Mouse (Mus musculus) hindbrain, embryonic 10.5 days (tissue): ENCODE measurements around the gene Lbx2. TPM values are rescaled to one million over a fixed set of nuclear protein-coding genes. Genes with fewer than 3 reads are reported as not detected.

ENCODE experiments used
- DNase-seq: peaks from one replicate; pipeline ENCODE4 v3.0.0-alpha.2; 2017; ENCODE audit warnings: low spot score
- H3K27ac ChIP-seq: fragments of 300-500 bp; sonication (generic); 2 replicates; pipeline ENCODE4 v1.5.1; 2016; ENCODE audit warnings: mild to moderate bottlenecking, moderate library complexity
- H3K27me3 ChIP-seq: fragments of 300-500 bp; sonication (generic); 2 replicates; pipeline ENCODE4 v1.6.1; 2016; ENCODE audit warnings: mild to moderate bottlenecking; ENCODE audit not compliant: poor library complexity, insufficient read depth, severe bottlenecking
- H3K36me3 ChIP-seq: fragments of 300-500 bp; sonication (generic); 2 replicates; pipeline ENCODE4 v1.6.1; 2016; ENCODE audit warnings: mild to moderate bottlenecking, moderate library complexity
- H3K4me1 ChIP-seq: fragments of 300-500 bp; sonication (generic); replicated peaks from 2 replicates; pipeline ENCODE4 v1.6.1; 2016; ENCODE audit warnings: mild to moderate bottlenecking
- H3K4me3 ChIP-seq: fragments of 300-500 bp; sonication (generic); 2 replicates; pipeline ENCODE4 v1.5.1; 2016; ENCODE audit warnings: mild to moderate bottlenecking, moderate library complexity
- H3K9me3 ChIP-seq: fragments of 300-500 bp; sonication (generic); 2 replicates; pipeline ENCODE4 v1.6.1; 2016; ENCODE audit warnings: mild to moderate bottlenecking, moderate library complexity
- WGBS: fragments of 180-500 bp; shearing (Covaris S2); methylation state at CpG from one replicate; pipeline ENCODE4 v1.1.7; 2016; 5-methylcytosine and 5-hydroxymethylcytosine counted together
- polyA plus RNA-seq: library from polyadenylated mRNA; unstranded; fragments of >200 nt; fragmentation: Nextera tagmentation; extraction: Ambion mirVana; gene quantifications from 2 replicates; pipeline ENCODE4 v1.2.1, GENCODE M21; 2016

Gene Lbx2
- 0.39 and 0.55 TPM in 2 replicates for polyA plus RNA-seq

DNA sequence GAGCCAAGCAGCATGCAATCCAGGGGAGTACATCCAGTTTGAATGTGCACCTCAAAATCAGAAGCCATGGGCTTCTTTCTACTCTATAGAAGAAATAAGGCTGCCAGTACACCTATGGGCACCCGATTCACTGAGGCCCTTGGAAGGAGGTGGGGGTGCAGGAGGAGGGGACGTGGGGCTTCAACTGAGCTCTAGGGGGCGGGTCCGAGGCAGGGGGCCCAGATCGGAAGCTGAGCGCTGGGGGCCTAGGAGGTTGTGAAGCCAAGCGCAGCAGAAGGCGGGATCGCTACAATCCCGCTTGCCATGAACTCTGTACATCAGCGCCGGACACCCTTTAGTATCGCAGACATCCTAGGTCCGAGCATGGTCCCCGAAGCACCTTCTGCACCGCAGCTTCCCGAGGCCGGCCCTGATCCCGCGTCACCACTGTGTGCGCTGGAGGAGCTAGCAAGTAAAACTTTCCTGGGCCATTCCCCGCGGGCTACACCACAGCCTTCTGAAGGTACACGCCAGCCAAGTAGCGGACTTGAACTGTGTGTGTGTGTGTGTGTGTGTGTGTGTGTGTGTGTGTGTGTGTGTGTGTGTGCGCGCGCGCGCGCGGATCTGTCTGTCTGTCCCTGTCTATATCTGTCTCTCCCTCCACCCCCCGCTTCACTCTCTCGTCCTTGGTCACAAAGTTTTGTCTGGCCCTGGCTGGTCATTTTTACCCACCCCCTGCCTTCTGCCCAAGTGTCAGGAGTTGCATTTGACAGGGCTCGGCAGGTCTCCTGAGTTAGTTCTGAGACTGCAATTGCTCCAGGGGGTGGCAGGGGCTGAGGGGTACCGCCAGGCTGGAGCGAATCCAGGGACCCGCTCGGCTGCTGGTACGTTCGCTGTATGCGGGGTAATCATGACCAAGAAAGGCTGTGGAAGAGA is at the start of gene Lbx2:
Gene Lbx2 (plus strand): TSS at position 247 of the 915 bp plus-strand sequence.
- no peaks in the 10 kb centered on the region for H3K9me3 ChIP-seq
- no peak for DNase-seq
- H3K27ac ChIP-seq, result no peak within 1 kb of the TSS
- 3% methylated on average over 42 of the region's 42 CpGs for WGBS
- H3K27me3 ChIP-seq, result peaks cover 96% of the 10 kb centered on the region
- H3K4me3 ChIP-seq, result peak within 1 kb of the TSS; percentile 43
- H3K4me1 ChIP-seq, result peaks cover 42% of the 10 kb centered on the region
- peaks cover 16% of the 10 kb centered on the region for H3K36me3 ChIP-seq

DNA sequence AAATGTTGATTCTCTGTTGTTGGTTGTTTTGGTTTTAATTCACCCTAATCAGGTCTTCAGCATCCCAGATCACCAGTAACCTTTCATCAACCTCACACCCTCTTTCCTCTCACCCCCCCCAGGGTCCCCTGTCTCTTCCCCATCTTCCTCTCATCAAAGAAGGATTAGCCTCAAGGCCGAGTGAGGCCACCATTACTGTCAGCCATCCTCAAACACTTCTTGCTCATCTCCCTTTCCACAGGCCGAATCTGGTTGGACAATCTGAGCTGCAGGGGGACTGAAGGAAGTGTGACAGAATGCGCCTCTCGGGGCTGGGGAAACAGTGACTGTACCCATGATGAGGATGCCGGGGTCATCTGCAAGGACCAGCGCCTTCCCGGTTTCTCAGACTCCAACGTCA is 49.0 kb upstream of the Lbx2 start:
- no peak overlapping the region for H3K4me3 ChIP-seq
- no peaks in the 10 kb centered on the region for H3K36me3 ChIP-seq
- 79% methylated on average over 8 of the region's 8 CpGs for WGBS
- no peak overlapping the region for H3K27ac ChIP-seq
- no peaks in the 10 kb centered on the region for H3K9me3 ChIP-seq
- peaks cover 46% of the 10 kb centered on the region for H3K27me3 ChIP-seq
- no peak for DNase-seq
- H3K4me1 ChIP-seq, result peaks cover 45% of the 10 kb centered on the region

DNA sequence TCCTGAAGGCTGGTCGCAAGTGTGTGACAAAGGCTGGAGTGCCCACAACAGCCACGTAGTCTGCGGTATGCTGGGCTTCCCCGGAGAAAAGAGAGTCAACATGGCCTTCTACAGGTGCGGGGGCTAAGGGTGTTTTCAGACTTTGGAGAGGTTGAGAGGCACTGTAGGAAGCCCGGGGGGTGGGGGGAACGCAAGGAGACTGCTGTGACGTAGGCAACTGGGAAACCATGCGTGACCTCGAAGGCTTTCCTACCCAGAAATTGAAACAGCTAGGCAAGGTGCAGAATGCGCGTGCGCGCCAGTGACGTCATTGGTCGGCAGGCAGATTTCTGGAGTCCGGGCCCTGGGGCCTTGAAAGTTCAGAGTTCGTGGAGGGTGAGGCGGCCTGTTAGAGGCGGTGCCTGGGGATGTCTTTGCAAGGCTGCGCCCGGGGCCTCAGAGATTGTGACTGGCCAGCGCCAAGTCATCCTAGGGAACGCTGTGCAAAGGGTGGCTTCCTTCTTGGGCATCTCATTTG is 47.6 kb upstream of the Lbx2 start:
- Histone ChIP-seq H3K27ac (peak overlapping the region; percentile 67), H3K9me3 (no peaks in the 10 kb centered on the region), H3K36me3 (no peaks in the 10 kb centered on the region), H3K4me3 (peak overlapping the region; percentile 39), H3K27me3 (peaks cover 40% of the 10 kb centered on the region), H3K4me1 (peaks cover 37% of the 10 kb centered on the region)
- WGBS, result 9% methylated on average over 24 of the region's 24 CpGs
- DNase-seq, result peak; percentile 93

DNA sequence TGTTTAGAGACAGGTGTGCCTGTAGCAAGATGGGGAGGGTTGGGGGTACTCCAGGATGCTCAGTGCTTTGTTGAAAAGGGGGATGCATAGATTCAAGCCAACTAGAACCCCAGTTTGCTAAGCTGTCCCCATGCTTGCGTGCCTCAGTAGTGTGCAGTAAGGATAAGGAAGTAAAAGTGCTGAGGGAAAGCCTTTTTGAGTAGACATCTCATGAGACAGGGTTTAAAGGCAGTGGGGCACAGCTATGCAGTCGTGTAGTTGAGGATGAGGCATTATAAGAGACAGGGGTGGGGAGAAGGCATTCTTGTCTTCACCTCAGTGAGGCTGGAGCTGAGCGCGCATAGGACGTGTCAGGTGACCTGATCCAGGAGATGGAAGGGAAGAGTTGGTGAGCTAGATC is 45.6 kb upstream of the Lbx2 start:
- no peaks in the 10 kb centered on the region for H3K36me3 ChIP-seq
- no peak overlapping the region for H3K27ac ChIP-seq
- H3K9me3 ChIP-seq, result no peaks in the 10 kb centered on the region
- WGBS, result 79% methylated on average over 5 of the region's 5 CpGs
- peaks cover 24% of the 10 kb centered on the region for H3K27me3 ChIP-seq
- peaks cover 28% of the 10 kb centered on the region for H3K4me1 ChIP-seq
- no peak overlapping the region for H3K4me3 ChIP-seq
- no peak for DNase-seq

DNA sequence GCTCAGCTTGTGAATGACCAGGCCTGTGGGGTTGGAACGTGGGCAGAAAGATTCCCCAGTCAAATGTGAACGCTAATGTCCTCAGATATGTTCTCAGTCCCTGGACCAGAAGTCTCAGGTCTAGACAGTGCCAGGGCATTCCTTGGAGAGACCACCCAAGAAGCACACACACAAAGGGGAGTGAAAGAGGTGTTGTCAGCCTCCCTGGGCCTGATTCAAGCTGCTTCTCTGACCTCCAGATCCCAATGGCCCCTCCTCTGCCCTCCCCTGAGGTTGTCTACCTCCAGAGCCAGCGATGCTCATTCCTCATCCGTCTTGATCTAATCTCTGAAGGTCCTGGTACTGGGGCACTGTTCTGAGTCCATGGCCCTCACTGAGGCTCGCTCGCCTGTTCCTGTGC is 42.6 kb upstream of the Lbx2 start:
- DNase-seq, result no peak
- Histone ChIP-seq H3K36me3 (no peaks in the 10 kb centered on the region), H3K27me3 (no peaks in the 10 kb centered on the region), H3K27ac (0 out of 2 replicates have a peak overlapping the region, but pooled peaks have one; percentile 40), H3K4me3 (no peak overlapping the region), H3K4me1 (peaks cover 22% of the 10 kb centered on the region), H3K9me3 (no peaks in the 10 kb centered on the region)
- WGBS, result 60% methylated on average over 6 of the region's 6 CpGs

DNA sequence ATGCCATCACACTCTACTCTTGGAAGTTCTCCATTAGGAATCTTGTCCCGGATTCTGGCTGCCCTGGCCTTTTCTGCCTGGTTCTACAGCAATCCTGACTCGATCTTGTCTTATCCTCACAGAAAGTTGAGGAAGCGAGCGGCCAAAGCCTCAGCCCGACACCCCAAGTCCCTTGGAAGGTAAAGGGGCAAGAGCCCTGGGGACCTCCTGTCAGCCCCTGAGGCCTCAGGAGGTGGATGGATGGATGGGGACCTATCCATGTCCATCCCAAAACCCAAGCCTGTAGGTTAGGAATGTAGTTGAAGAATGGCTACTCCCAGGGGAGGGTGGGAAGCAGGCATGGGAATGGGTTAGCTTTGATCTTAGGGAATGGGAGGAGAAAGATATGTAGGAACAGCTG is 42.2 kb upstream of the Lbx2 start:
- no peaks in the 10 kb centered on the region for H3K27me3 ChIP-seq
- 0 out of 2 replicates have a peak overlapping the region, but pooled peaks have one; percentile 40 for H3K27ac ChIP-seq
- peaks cover 18% of the 10 kb centered on the region for H3K4me1 ChIP-seq
- no peak overlapping the region for H3K4me3 ChIP-seq
- DNase-seq, result no peak
- no peaks in the 10 kb centered on the region for H3K36me3 ChIP-seq
- WGBS, result 90% methylated on average over 5 of the region's 5 CpGs
- H3K9me3 ChIP-seq, result no peaks in the 10 kb centered on the region

DNA sequence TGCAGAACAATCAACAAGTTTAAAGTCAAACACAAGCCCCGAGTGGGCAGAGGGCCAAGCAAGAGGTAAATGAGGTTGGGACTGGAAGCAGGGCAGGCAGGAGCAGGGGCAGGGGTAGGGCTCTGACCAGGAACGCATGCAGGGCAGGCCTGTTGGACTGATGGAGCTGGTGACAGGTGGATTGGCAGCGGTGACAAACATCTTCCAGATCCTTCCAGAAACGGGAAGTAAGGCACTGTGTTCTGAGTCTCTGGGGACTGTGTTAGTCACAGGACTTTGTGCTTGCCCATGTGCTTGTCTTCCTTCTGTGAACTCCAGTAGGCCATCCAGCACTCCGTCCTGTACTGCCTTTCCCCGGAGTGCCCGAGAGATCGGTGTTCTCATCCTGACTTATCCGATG is 41.4 kb upstream of the Lbx2 start:
- 78% methylated on average over 9 of the region's 9 CpGs for WGBS
- H3K27me3 ChIP-seq, result no peaks in the 10 kb centered on the region

DNA sequence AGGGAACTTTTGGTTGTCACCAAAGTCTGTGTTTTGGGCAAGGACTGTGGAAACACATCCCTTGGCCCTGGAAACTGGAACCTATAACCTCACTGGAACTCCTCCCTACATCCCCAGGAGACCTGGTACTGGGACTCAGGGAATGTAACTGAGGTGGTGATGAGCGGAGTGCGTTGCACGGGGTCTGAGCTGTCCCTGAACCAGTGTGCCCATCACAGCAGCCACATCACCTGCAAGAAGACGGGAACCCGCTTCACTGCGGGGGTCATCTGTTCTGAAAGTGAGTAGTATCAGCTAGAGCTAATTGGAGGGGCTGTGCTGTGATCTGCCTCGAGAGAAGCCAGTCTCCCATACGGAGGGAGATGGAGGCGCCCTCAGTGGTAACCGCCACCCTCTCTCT is 36.8 kb upstream of the Lbx2 start:
- peaks cover 24% of the 10 kb centered on the region for H3K36me3 ChIP-seq
- H3K27me3 ChIP-seq, result no peaks in the 10 kb centered on the region
- WGBS, result 73% methylated on average over 10 of the region's 10 CpGs
- H3K4me3 ChIP-seq, result no peak overlapping the region
- H3K27ac ChIP-seq, result no peak overlapping the region
- H3K4me1 ChIP-seq, result peaks cover 27% of the 10 kb centered on the region
- no peak for DNase-seq
- H3K9me3 ChIP-seq, result no peaks in the 10 kb centered on the region

More for the DNA sequence above, 41.4 kb upstream of the Lbx2 start:
- Histone ChIP-seq H3K4me1 (peaks cover 18% of the 10 kb centered on the region), H3K4me3 (no peak overlapping the region), H3K36me3 (no peaks in the 10 kb centered on the region), H3K27ac (no peak overlapping the region), H3K9me3 (no peaks in the 10 kb centered on the region)
- no peak for DNase-seq

DNA sequence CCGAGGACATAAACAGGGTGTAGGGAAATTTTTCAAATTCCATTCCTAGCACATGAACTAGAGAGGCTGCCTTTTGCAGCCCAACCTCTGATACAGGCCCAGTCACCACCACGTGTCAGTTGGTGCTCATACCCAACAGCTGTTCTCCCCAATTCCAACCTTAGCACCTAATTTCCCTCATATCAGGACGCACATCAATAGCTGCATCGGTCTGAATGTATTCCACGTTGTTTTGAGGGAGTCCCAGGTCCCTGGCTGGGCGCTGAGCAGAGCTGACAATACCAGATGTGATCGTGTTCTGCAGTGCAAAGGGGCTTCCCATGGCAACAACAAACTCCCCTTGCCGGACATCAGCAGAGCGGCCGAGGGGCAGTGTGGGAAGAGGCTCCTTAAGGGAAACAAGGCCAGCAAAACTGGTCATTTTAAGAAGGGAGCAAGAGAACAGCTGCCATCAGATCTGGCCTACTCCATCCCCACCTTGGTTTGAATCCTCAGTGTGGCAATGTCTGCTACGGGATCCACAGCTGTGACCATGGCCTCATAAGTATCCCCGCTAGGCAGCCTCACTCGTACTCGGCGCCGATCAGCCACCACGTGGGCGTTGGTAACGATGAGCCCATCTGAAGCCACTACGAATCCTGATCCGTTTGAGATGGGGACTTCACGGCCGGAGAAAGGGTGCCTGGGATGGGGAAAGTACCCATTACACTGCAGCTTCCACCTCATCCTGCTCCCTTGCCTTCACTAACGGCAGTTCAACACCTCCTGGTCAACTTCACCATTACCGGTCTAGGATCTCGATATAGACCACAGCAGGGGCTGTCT is 32.8 kb upstream of the Lbx2 start:
- Histone ChIP-seq H3K36me3 (peaks cover 49% of the 10 kb centered on the region), H3K27ac (peak overlapping the region; percentile 95), H3K9me3 (no peaks in the 10 kb centered on the region), H3K27me3 (no peaks in the 10 kb centered on the region), H3K4me3 (peak overlapping the region; percentile 99), H3K4me1 (peaks cover 40% of the 10 kb centered on the region)
- DNase-seq, result peak; percentile 66
- WGBS, result 3% methylated on average over 26 of the region's 26 CpGs

DNA sequence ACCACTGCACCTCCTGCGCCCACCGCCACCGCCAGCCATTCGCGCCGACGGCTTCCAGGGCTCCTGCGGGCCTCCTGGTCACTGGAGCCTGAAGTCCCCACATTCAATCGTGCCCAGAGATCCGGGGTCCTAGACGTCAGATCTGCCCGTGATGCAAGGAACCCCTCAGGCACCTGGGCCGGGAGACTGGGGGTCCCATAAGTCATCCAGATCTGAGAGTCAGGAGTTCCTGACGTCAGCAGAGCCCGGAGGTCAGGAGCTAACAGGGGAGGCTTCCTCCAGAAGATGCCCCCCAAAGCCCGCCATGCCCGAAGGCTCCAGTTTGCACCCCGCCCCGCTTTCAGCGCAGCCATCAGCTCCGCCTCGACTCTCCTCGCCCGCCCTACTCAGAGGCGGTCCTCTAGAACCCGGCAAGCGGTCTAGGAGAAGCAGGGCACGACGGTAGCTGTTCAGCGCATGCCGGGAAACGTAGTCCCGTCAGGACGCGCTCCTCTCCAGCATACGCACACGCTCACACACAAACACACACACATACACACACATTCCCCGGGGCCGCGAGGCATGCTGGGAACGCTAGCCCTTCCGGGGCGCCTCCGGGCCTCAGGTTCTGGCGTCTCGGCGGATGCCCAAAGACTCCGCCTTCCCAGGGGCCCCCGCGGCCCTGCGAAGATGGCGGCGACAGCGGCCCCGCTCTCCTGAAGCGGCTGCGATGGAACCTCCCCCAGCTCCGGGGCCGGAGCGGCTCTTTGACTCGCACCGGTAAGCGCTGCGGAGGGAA is 31.9 kb upstream of the Lbx2 start, which contains the start of gene Aup1:
Gene Aup1 (plus strand): TSS at position 448 of the 778 bp plus-strand sequence.
- peak; percentile 97 for DNase-seq
- H3K4me3 ChIP-seq, result peak within 1 kb of the TSS; percentile 99
- peaks cover 40% of the 10 kb centered on the region for H3K4me1 ChIP-seq
- peaks cover 49% of the 10 kb centered on the region for H3K36me3 ChIP-seq
- H3K27me3 ChIP-seq, result 0 out of 2 replicates have a peak, but pooled peaks cover 3% of the 10 kb centered on the region
- under 1% methylated on average over 64 of the region's 64 CpGs for WGBS
- no peaks in the 10 kb centered on the region for H3K9me3 ChIP-seq
- peak within 1 kb of the TSS; percentile 95 for H3K27ac ChIP-seq

DNA sequence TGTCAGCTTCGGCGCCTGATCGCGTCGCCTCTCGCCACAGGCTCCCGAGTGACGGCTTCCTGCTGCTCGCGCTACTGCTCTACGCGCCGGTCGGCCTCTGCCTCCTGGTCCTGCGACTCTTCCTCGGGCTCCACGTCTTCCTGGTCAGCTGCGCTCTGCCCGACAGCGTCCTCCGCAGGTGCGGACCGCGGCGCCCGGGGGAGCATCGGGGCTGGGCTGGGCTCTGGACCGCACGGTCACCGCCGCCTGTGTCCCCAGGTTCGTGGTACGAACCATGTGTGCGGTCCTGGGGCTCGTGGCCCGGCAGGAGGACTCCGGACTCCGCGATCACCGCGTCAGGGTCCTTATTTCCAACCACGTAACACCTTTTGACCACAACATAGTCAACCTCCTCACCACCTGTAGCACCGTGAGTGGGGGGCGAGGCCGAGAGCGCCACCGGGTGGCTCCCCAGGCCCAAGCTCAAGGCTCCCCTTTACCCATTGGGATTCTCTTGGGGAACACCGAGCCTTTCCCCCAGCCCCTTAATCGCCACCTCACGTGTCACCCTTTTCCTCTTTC is 31.2 kb upstream of the Lbx2 start, which contains the start of gene Htra2:
Gene Htra2 (minus strand): TSS at position 403 of the 561 bp plus-strand sequence.
- no peak for DNase-seq
- Histone ChIP-seq H3K9me3 (no peaks in the 10 kb centered on the region), H3K36me3 (peaks cover 47% of the 10 kb centered on the region), H3K4me3 (peak within 1 kb of the TSS; percentile 99), H3K4me1 (peaks cover 40% of the 10 kb centered on the region), H3K27ac (peak within 1 kb of the TSS; percentile 95), H3K27me3 (0 out of 2 replicates have a peak, but pooled peaks cover 3% of the 10 kb centered on the region)
- under 1% methylated on average over 50 of the region's 50 CpGs for WGBS
